Mouse (Mus musculus) lung, embryonic 14.5 days (tissue): ENCODE results near the gene Gm10521. TPM values are rescaled to one million over a fixed set of nuclear protein-coding genes. Genes with fewer than 3 reads are reported as not detected.
A peak's percentile ranks its signal among the peaks of the same experiment; 100 is the strongest.

Source experiments
- ATAC-seq: fragments of 200-750 bp; cut with Nextera tagmentation; 2 replicates; pipeline ENCODE4 v1.8.0; 2017; ENCODE audit warnings: mild to moderate bottlenecking, moderate TSS enrichment, moderate library complexity; ENCODE audit not compliant: insufficient read depth
- DNase-seq: peaks from one replicate; pipeline ENCODE4 v3.0.0-alpha.2; 2015
- H3K27ac ChIP-seq: fragments of 300-500 bp; sonication (generic); 2 replicates; pipeline ENCODE4 v1.5.1; 2014; ENCODE audit warnings: low read depth, mild to moderate bottlenecking, moderate library complexity
- H3K27me3 ChIP-seq: fragments of 300-500 bp; sonication (generic); 2 replicates; pipeline ENCODE4 v1.6.1; 2014; ENCODE audit warnings: low read length, control low read depth; ENCODE audit not compliant: insufficient read depth
- H3K36me3 ChIP-seq: fragments of 300-500 bp; sonication (generic); 2 replicates; pipeline ENCODE4 v1.6.1; 2014; ENCODE audit warnings: control low read depth; ENCODE audit not compliant: insufficient read depth
- H3K4me1 ChIP-seq: fragments of 300-500 bp; sonication (generic); 2 replicates; pipeline ENCODE4 v1.6.1; 2014; ENCODE audit warnings: antibody characterized with exemption, control low read depth; ENCODE audit not compliant: insufficient read depth
- H3K4me2 ChIP-seq: fragments of 300-500 bp; sonication (generic); 2 replicates; pipeline ENCODE4 v1.6.1; 2014; ENCODE audit warnings: mild to moderate bottlenecking
- H3K4me3 ChIP-seq: fragments of 300-500 bp; sonication (generic); 2 replicates; pipeline ENCODE4 v1.5.1; 2014; ENCODE audit warnings: low read depth, low read length
- H3K9ac ChIP-seq: fragments of 300-500 bp; sonication (generic); 2 replicates; pipeline ENCODE4 v1.6.1; 2014
- H3K9me3 ChIP-seq: fragments of 300-500 bp; sonication (generic); 2 replicates; pipeline ENCODE4 v1.6.1; 2016; ENCODE audit warnings: low read depth, low read length, control low read depth
- CTCF ChIP-seq: IDR thresholded peaks from 2 replicates; pipeline ENCODE4 v1.5.1; 2016; ENCODE audit warnings: antibody characterized with exemption, low read depth
- WGBS: fragments of 180-500 bp; shearing (Covaris S2); extraction: QIAGEN DNeasy Blood & Tissue Kit; methylation state at CpG from one replicate; pipeline ENCODE4 v1.1.7; 2014; 5-methylcytosine and 5-hydroxymethylcytosine counted together
- polyA plus RNA-seq: library from polyadenylated mRNA; unstranded; fragments of >200 nt; fragmentation: Nextera tagmentation; extraction: Ambion mirVana; gene quantifications from 2 replicates; pipeline ENCODE4 v1.2.1, GENCODE M21; 2014

Gene Gm10521
- polyA plus RNA-seq, 1 experiment from 2014 or later, result not detected

DNA sequence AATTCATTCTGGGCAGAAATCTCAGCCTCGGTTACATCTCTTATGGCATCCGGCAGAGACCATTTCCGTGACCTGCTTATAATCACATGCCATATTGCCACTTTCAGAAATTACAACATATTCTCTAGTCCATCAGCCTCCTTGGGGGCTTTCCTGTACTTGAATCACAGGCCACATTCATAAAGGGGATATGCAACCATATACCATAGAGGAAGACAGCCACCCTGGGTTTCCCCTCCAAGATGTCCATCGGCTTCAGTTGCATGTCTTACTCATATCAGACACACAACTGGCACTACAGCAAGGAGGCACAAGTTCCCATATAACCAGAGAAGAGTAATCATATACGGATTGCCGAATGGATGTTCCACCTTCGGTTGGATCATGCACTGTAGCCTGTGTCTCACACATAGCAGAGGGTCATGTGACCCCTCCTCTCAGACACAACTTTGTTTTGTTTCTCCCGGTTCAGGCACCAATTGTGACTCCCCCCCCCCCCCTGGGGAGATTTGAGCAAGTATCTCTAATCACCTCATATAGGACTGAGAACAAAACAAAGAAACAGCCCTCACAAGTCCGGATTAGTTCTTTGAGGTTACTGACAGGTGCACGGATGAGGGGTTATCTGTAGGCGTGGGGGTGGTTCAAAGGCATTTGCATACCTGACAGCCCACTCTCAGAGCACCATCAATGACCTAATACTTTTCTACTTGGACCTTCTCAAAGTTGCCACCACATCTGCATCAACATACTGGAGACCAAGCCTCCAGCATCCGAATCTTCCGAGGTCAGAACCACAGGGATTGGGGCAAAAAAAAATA lies 20.4 kb downstream of the Gm10521 start:
- no peaks in the 10 kb centered on the region for H3K9me3 ChIP-seq
- no peaks in the 10 kb centered on the region for H3K4me1 ChIP-seq
- no peak overlapping the region for H3K4me3 ChIP-seq
- no peak overlapping the region for H3K4me2 ChIP-seq
- no peak for DNase-seq
- ATAC-seq, result no peak
- H3K36me3 ChIP-seq, result no peaks in the 10 kb centered on the region
- H3K27me3 ChIP-seq, result no peaks in the 10 kb centered on the region
- 77% methylated on average over 13 of the region's 13 CpGs for WGBS
- no peak overlapping the region for H3K27ac ChIP-seq
- no peak overlapping the region for H3K9ac ChIP-seq
- no peak for TF ChIP-seq CTCF

DNA sequence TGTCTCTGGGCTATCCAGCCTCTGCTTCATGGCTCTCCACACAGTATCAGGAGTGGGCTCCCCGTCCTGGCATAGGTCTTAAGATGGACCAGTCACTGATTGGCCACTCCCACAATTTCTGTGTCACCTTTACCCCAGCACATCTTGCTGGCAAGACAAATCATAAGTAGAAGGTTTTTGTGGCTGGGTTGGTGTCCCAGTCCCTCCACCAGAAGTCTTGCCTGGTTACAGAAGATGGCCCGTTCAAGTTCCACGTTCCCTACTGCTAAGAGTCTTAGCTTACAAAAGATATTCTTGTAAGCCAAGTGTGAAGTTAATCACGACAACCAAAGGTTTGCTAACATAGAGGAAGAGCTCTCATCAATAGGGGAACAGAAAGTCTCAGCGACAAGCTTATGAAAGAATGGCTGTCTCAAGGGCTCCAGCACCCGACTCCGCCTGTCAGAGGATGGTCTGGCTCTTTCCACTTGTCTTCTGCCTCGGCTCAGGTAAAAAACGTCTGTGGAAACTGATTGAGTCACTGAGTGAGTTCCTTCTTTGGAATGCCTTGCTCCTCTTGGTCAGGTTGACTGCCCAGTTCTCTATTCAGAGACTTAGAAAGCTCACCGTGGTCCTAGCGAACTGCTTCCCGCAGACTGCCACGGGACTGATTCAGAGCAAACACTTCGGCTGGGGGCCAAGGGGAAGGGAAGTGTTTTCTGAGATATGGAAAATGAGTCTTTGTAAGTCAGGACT lies 22.0 kb downstream of the Gm10521 start, which contains the start of gene Slamf6:
Gene Slamf6 (plus strand): TSS at position 211 of the 735 bp plus-strand sequence.
- no peak within 1 kb of the TSS for H3K4me2 ChIP-seq
- 57% methylated on average over 14 of the region's 14 CpGs for WGBS
- H3K4me3 ChIP-seq, result no peak within 1 kb of the TSS

DNA sequence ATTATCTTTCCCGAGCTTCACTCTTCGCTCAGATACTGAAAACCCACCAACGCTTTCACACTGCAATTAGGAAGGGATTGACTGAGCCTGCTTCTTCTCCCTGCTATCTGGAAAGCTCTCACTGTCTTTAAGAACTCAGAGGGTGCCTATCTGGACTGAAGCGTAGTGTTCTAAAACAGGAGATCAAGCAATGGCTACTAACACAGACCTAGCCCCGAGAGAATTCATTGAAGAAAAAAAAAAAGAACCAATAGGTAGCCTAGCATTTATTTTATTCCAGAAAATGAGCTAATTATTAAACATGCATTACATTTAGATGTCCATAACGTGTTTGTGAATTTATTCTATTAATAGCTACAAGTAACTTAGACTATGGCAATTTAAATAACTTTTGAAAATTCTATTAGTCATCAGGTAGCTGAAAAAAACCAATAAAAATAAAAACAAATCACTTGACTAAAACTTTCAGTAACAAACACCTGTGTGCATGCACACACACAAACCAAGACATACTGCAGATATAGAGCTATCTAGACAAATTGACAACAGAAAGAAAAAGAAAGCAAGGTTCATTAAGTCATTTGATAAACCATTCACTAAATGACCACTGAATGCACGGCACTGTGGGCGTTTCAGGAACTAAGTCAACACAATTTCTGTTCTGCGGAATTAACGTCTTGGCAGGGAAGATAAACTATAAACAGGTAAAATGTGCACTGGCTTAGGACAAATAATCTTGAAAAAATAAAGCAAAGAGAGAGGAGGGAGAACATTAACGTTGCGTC lies 22.9 kb downstream of the Gm10521 start:
- Histone ChIP-seq H3K9ac (no peak overlapping the region), H3K4me3 (no peak overlapping the region), H3K4me2 (no peak overlapping the region), H3K27me3 (no peaks in the 10 kb centered on the region), H3K9me3 (no peaks in the 10 kb centered on the region), H3K4me1 (no peaks in the 10 kb centered on the region), H3K36me3 (no peaks in the 10 kb centered on the region), H3K27ac (no peak overlapping the region)
- no peak for DNase-seq
- no peak for TF ChIP-seq CTCF
- WGBS, result 73% methylated on average over 12 of the region's 12 CpGs
- ATAC-seq, result no peak

More for the DNA sequence above, 22.0 kb downstream of the Gm10521 start, which contains the start of gene Slamf6:
- peak; percentile 6 for DNase-seq
- Histone ChIP-seq H3K27ac (no peak within 1 kb of the TSS), H3K36me3 (no peaks in the 10 kb centered on the region), H3K9me3 (no peaks in the 10 kb centered on the region), H3K9ac (no peak within 1 kb of the TSS), H3K27me3 (no peaks in the 10 kb centered on the region), H3K4me1 (no peaks in the 10 kb centered on the region)
- no peak for TF ChIP-seq CTCF
- ATAC-seq, result no peak

DNA sequence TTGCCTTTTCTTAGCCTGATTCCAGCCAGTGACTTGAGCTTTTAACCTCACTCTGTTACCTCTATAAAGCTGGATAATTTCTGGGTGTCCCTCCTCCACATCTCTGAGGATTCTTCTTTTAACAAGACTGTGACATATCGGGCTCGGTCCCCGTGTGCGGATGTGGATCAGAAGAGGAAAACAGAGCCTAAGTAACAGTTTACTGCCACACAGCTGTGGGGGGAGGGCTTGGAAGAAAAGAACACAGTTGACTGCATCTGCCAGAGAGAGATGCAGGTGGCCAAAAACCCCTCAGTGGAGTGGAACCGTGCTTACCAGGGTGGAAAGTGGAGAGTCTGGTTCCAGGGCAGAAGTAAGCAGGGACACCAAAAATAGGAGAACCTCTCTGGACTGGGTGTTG lies 23.7 kb downstream of the Gm10521 start:
- Histone ChIP-seq H3K4me1 (no peaks in the 10 kb centered on the region), H3K4me3 (no peak overlapping the region), H3K27me3 (no peaks in the 10 kb centered on the region), H3K9me3 (no peaks in the 10 kb centered on the region), H3K27ac (no peak overlapping the region), H3K4me2 (no peak overlapping the region), H3K36me3 (no peaks in the 10 kb centered on the region), H3K9ac (no peak overlapping the region)
- DNase-seq, result no peak
- WGBS, result 84% methylated on average over 5 of the region's 5 CpGs
- no peak for ATAC-seq
- TF ChIP-seq CTCF, result no peak

DNA sequence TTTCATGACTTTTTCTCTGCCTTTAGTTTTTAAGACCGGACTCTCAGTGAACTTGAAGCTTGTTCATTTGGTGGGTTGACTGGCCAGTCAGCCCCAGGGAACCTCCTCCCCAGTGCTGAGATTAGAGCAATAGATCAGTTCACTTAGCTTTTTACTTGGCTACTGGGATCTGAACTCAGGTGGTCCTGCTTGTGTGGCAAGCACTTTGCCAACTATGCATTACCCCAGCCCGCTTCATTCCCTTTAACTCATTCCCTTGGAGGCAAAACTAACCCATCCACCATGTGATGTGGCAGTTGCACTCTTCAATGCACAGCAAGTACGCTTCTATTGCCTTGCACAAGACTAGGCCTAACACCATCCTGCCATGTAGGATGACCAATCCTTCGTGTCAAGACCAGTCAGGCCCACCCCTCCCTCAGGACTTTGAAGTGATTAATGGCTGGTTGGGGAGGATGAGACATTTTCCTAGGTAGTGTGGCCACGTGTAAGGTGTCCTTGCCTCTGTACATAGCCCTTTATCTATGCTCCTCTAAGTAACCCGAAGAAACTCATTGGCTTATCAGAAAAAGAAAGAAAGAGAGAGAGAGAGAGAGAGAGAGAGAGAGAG lies 24.5 kb downstream of the Gm10521 start:
- no peaks in the 10 kb centered on the region for H3K36me3 ChIP-seq
- no peak for TF ChIP-seq CTCF
- H3K27me3 ChIP-seq, result no peaks in the 10 kb centered on the region
- H3K4me1 ChIP-seq, result no peaks in the 10 kb centered on the region
- ATAC-seq, result no peak
- DNase-seq, result no peak
- no peak overlapping the region for H3K4me3 ChIP-seq
- no peak overlapping the region for H3K9ac ChIP-seq
- 71% methylated on average over 6 of the region's 6 CpGs for WGBS
- no peak overlapping the region for H3K4me2 ChIP-seq
- no peaks in the 10 kb centered on the region for H3K9me3 ChIP-seq
- H3K27ac ChIP-seq, result no peak overlapping the region

DNA sequence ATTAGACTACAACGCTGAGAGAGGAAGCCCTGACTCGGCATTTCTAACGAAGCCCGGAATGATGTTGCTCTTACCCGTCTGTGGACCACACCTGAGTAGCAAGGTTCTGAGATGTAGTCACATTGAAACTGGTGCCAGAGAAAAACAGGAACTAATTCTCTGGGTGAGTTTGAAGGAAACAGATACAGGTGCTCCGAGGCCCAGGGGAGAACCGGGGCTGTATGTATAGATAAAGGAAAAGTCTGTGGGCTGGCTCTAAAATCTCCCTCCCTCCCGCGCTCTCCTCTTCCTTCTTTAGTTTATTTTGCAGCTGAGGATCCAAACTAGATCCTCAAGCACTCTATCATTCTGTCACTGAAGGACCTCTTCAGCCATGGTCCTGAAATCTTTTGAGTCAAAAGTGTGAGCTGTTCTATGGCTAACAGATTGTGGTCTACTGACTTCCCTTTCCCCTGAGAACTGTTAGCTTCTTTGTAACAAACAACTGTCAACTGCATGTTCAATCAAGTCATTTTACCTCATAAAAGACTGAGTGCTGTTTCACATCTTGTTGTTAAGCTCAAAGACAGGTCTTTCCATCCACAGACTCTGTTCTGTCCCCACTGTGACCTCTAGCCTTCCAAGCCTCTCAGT lies 25.6 kb downstream of the Gm10521 start:
- TF ChIP-seq CTCF, result no peak
- 53% methylated on average over 9 of the region's 9 CpGs for whole genome bisulfite sequencing

More for the DNA sequence above, 25.6 kb downstream of the Gm10521 start:
- Histone ChIP-seq H3K9me3 (no peaks in the 10 kb centered on the region), H3K4me2 (no peak overlapping the region), H3K27me3 (no peaks in the 10 kb centered on the region), H3K4me3 (no peak overlapping the region), H3K27ac (no peak overlapping the region), H3K9ac (no peak overlapping the region), H3K36me3 (no peaks in the 10 kb centered on the region), H3K4me1 (no peaks in the 10 kb centered on the region)
- ATAC-seq, result no peak
- DNase-seq, result no peak
